Mouse (Mus musculus) heart, postnatal 10 days (tissue): ENCODE measurements at regions not wholly inside any gene's neighbourhood (a gene's known extent, or its start where the extent isn't known, plus 50 kb on each side); places are given as distances from the start of the nearest gene placed in this dataset.
"Not testable (repeated sequence)": the region's sequence is repeated elsewhere in the genome, so short reads cannot be mapped to it uniquely, and the experiment has no call there.

ENCODE experiments used
- DNase-seq, 2 experiments: peaks; one replicate each; pipeline ENCODE4 v3.0.0; 2021
- intact Hi-C: fragments of 180-260 bp; cut with DNase I; formaldehyde crosslinking; loops from one replicate; pipeline ENCODE4 v1.15.1; 2025

DNA sequence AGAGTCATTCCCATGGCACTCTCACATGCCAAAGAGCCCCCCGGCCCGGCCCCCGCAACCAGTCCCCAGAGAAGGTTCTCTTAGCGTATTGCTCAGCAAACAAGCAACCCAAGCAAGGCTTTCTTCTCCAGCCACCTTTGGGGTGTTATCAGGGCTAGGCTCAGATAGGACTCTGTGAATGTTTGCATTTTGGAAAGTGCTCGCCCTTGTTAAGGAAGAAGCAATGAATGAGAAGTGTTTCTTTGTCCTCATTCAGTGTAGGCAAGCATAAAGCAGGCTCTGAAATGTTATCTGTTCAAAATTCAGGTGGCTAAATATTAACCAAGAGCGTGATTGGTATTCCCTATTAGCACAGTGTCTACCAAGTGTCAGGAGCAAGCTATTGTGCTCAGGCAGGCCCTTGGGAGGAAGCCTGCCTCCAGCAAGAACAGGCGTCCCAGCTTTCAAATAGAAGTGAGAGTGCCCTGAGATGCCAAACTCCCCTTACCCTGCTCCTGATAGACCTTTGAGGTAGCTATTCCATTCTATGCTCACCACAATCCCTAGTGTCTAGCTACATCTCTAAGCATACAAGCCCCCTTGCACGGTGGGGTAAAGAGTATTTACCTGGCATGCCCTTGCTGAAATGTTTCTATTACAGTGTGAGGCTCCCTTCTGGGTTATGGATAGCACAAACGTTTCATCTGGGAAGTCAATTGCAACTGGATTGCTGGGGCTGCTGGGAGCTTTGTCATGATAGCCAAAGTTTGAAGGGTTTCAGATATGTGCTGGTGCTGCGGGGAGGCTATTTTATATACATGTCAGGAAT lies 191.7 kb downstream of the Fam43a start:
- no peak for DNase-seq
- intact Hi-C loops: loop anchor here (5.0 to 10.0 kb wide), 2 partner anchors 186 to 274 kb away; no protein-coding TSS in a partner anchor

DNA sequence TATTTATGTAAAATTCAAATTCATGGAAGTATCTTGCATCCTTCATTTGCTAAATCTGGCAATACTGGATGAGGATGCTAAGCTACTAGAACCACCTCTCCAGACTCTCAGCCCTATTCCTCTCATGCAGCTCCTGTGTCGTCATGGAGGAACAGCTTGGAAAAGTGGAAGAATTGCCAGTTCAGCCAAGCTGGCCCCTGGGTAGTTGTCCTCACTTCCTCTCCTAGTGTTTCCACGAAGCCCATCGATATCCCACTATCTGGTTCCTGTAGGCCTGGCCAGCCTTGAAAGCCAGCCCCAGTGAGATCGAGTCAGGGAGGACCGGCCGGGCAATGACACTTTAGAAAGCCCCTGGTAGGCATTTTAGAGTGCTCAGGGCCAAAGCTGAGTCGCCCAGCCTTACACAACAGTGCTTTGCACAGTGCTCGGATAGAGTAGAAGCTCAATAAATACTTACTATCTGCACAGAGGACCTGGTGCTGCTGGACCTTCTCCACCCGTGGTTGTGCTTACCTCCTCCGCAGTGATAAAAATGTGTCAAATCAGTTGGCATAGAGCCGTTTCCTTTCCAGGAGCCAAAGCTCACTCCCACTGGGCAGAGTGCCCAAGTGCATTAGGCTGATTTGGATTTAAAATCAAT lies 193.3 kb downstream of the Fam43a start:
- intact Hi-C loops: loop anchor here (2.0 to 10.0 kb wide), 3 partner anchors 48 to 272 kb away; no protein-coding TSS in a partner anchor

GRCm38 (mm10) chr16:30793378-30793753 lies 193.8 kb downstream of the Fam43a start:
- intact Hi-C loops: loop anchor here (2.0 to 10.0 kb wide), 3 partner anchors 49 to 271 kb away; no protein-coding TSS in a partner anchor

More for the DNA sequence above, 193.3 kb downstream of the Fam43a start:
- peak in 1 of 2 experiments; percentile 45 for DNase-seq

DNA sequence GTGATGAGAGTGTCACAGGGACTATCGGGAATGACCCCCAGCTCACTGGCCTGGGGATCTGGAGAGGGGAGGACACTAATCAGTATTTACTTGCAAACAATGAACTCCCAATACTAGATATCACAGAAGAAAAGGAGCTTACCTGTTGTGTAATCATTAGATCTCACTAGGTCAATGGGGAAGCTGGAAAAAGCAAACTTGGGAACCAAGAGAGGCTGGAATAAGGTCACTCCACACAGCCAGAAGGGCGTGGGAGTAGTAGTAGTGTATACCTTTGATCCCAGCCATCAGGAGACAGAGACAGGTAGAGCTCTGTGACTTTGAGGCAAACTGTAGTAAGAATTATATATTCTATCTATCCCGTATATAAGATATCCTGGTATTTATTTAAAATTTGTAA lies 194.3 kb downstream of the Fam43a start:
- intact Hi-C loops: loop anchor here (2.0 to 10.0 kb wide), 5 partner anchors 49 to 271 kb away; no protein-coding TSS in a partner anchor

More at GRCm38 (mm10) chr16:30793378-30793753, 193.8 kb downstream of the Fam43a start:
- DNase-seq: no peak

GRCm38 (mm10) chr16:30795501-30795904 lies 196.0 kb downstream of the Fam43a start:
- intact Hi-C loops: loop anchor here (1.0 to 10.0 kb wide), 5 partner anchors 26 to 269 kb away; no protein-coding TSS in a partner anchor
- DNase-seq: peak; percentile 53 to 61

More for the DNA sequence above, 194.3 kb downstream of the Fam43a start:
- DNase-seq: no peak

DNA sequence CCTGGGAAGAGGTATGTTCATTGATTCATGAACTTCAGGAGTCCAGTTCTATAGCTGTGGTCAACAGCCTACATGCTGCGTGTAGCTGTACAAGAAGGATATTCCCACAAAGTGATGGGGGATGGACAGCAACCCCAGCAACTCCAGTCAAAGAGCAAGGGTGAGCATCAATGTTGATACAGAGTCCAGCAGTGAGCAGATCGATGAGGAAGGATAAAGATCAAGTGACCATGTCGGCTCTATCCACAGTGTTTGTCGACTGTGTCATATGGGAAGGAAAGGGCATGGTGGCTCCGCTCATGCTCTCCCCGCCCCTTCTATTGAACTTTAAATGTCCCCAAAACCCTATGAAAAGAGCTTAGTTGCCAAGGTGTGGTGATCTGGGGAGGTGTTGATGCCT lies 196.6 kb downstream of the Fam43a start:
- intact Hi-C loops: loop anchor here (5.0 to 10.0 kb wide), 2 partner anchors 76 to 269 kb away; no protein-coding TSS in a partner anchor
- DNase-seq: no peak

DNA sequence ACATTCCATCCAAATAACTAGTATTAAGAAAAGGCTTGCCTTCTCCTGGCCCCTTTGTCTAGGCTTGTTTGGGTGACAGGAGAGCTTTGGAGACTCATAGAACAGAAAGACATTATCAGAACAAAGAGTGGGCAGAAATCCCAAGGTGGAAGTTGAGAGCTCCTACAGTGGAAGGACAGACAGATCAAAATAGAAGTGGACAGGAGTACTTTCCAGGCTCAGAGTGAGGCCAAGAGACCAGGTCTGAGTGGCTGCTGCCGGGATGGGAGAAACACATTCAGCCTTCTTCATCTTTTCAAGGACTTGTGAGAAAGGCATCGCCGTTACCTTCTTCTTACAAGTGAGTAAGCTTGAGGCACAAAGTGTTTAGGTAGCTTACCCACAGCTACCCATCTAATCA lies 197.5 kb downstream of the Fam43a start:
- DNase-seq: no peak
- intact Hi-C loops: loop anchor here (5.0 to 10.0 kb wide), 2 partner anchors 75 to 268 kb away; no protein-coding TSS in a partner anchor

DNA sequence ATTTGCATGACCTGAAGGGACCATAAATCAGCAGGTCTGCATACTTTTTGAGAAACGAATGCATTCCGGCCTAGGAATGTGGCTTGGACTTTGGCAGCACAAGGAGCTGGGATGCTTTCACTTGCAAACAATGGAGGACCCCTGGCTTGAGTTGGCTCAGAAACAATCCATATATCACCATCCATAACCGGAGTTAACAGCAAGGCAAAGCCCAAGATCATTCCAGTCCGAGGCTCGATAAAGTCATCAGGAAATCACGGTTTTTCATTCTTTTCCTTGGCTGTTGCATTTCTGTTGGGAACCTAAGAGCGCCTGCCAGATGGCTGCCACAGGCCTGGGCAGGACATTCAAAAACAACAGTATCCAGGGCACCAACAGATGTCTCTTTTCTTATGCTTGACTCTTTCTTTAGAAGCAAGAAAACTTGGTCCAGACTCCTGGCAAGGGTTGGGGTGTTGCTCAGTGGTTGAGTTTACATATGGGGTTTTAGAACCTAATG lies 198.5 kb downstream of the Fam43a start:
- intact Hi-C loops: loop anchor here (5.0 to 10.0 kb wide), 2 partner anchors 74 to 267 kb away; no protein-coding TSS in a partner anchor
- DNase-seq: no peak

- intact Hi-C loops: loop anchor here (5.0 to 10.0 kb wide), 2 partner anchors 74 to 266 kb away; no protein-coding TSS in a partner anchor
- DNase-seq: no peak
These were observed 199.0 kb downstream of the Fam43a start for GRCm38 (mm10) chr16:30798536-30798935.

- intact Hi-C loops: loop anchor here (5.0 to 10.0 kb wide), 2 partner anchors 72 to 265 kb away; no protein-coding TSS in a partner anchor
- DNase-seq: peak; percentile 55 to 60
These were observed 200.4 kb downstream of the Fam43a start for GRCm38 (mm10) chr16:30799699-30800483.

- intact Hi-C loops: no loop called here
- DNase-seq: no peak
These were observed 204.5 kb downstream of the Fam43a start for GRCm38 (mm10) chr16:30804018-30804417.

DNA sequence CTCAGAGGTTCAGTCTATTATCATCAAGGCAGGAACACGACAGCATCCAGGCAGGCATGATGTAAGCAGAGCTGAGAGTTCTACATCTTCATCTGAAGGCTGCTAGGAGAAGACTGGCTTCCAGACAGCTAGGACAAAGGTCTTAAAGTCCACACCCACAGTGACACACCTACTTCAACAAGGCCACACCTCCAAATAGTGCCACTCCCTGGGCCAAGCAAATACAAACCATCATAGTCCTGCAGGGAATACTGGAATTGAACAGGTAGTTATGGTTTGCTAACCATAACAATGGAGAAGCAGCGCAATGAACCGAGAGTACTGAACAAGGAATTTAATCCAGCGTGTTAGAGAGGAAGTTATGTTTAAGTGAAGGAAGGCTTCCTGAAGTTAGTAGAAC lies 206.7 kb downstream of the Fam43a start:
- intact Hi-C loops, DNase-seq: not testable (repeated sequence)

GRCm38 (mm10) chr16:30818541-30819120 lies 219.1 kb downstream of the Fam43a start:
- intact Hi-C loops: no loop called here
- no peak for DNase-seq

- intact Hi-C loops: no loop called here
- no peak for DNase-seq
These were observed 219.8 kb downstream of the Fam43a start for GRCm38 (mm10) chr16:30819342-30819741.

DNA sequence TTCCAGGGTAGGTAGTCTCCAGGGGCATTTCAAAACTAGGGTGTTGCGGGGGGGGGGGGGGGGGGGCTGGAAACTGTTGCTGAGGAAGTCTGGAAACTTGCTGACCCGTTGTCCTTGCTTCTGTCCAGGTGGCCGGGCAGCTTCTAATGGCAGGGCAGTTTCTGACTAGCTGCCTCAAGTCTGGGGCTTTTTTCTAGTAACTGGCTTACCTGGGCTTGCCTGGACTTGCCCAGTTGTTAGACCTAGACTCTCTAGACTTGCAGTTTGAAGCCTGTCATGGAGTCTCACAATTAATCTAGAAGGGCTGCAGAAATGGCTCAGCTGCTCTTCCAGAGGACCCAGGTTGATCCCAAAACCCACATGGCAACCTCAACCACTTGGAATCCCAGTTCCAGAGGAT lies 220.7 kb downstream of the Fam43a start:
- intact Hi-C loops: loop anchor here (2.0 kb wide), 2 partner anchors 53 to 217 kb away; no protein-coding TSS in a partner anchor
- no peak for DNase-seq

DNA sequence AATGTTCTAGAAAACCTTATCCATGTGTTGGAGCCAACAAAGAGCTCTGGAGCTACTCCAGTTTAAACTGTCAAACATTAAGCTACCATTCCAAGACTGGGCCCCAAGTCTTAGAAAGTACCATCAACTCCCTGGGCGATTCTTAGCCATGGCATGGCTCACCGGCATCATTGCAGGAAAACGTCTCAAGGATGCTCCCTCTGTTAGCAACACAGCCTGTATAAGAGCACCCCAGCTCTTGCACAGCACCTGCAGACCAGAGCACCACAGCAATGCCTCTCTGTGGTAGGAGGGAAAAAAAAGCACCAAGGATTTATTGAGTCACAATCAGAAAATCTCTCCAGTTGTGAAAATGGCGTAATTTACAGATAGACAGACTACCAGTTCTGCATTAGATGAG lies 221.2 kb downstream of the Fam43a start:
- intact Hi-C loops: loop anchor here (1.0 to 2.0 kb wide), 3 partner anchors 25 to 218 kb away; no protein-coding TSS in a partner anchor

DNA sequence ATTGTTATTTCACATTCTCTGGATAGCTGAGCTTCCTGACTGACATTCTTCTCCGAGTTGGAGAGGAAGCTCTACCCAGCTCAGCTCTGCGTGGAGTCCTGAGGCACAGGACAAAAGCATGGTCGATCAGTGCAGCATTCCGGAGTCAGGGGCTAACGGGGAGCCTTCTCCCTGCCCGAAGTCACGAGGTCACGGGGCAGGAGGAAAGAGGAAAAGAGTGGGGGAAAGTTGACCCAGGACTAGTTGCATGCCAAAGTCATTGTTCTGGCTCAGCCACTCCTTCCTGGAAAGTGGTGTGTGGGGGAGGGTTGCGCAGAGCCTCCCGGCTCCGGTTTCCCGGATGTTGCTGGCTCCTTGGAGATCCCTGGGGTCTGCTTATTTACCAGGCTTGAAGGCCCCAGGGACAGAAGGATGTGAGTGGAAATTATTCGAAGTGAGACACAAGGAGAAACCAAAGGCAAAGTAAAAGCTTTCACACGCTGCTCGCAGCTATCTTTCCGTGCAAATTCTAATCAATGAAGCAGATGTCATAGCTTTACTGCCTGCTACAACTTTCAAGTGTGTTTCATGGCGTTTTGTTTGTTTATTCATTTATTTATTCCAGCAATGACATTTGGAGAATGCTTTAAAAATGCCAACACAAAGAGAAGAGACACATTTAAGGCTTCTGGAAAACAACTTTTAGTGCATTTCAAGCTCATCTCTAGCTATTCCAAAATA lies 221.8 kb downstream of the Fam43a start:
- DNase-seq: peak; percentile 88 to 91
- intact Hi-C loops: loop anchor here (1.0 to 2.0 kb wide), 3 partner anchors 26 to 219 kb away; no protein-coding TSS in a partner anchor

More for the DNA sequence above, 221.2 kb downstream of the Fam43a start:
- DNase-seq: peak in 1 of 2 experiments; percentile 30

DNA sequence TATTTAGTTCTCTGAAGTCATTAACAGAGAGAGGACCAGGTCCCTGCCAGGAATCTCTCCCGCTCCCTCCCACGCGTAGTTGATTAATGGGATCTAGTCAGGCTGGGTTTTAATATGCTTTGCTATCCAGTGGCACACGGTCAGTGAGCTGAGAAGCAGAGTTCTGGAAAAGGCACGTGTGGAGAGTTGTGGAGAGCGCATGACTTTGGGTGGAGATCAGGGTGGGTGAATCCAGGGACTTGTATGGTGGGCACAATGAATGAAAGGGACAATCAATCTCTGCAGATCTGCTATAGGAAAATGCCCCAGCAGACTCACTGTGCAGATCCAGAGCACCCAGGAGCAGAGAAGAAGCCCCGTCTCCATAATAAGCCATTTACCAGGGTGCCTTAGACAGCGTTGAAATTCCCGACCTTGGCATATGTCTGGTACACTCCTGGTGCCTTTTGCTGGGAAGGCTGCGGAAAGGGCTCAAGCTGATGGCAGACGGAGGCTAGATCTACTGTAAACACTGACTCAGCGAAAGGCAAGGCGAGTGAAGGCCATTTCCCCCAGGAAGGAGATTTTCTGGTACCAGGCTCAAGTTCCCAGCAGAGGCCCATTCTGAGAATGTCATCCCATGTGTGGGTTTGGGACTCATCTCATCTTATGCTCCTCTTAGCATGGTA lies 222.5 kb downstream of the Fam43a start:
- DNase-seq: peak; percentile 53 to 61
- intact Hi-C loops: loop anchor here (1.0 to 2.0 kb wide), 3 partner anchors 27 to 219 kb away; no protein-coding TSS in a partner anchor
